Mouse (Mus musculus) hindlimb bud, embryonic 11.5 days (tissue): ENCODE measurements around the gene Fam229a.
"Not testable (repeated sequence)": the region's sequence is repeated elsewhere in the genome, so short reads cannot be mapped to it uniquely, and the experiment has no call there.

ENCODE experiments used
- DNase-seq: peaks from one replicate; pipeline ENCODE4 v3.0.0-alpha.2; 2012; ENCODE audit warnings: low read depth, low spot score; ENCODE audit errors: extremely low spot score

Gene Fam229a

DNA sequence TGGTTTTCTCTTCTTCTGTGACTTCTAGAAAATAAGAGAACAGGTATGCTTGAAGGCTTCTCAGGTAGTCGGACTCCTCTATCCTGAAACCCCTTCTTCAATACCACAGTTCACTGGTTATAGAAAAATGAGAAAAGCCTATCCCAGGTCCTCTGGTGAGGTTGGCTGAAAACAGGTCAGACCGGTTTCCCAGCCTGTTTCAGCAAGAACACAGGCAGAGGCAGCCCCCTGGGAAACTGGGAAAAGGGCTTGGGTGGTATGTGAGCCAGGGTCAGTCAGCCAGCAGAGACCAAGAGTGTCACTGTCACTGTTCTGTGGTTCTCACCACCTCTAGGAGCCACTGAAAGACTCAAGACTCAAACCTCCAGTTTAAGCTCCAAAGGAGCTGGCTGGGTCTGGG, 25.9 kb downstream of the Fam229a start:
- DNase-seq, result no peak

DNA sequence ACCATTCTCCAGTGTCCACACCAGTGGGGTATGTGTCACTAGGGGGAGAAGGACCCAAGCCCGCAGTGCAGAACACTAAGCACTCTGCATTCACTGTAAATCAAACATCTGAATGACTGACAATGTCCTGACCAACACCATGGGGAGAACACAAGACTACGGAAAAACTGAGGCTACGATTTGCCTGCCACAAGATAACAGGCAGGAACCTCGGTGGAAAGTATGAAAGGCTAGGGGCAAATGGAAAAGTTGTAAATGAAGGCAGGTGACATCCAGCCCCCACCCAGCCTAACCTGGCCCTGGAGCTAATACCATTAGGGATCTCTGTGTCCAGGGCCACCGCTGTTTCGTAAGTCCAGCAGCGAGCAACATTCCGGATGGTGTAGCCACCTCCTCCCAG, 27.5 kb downstream of the Fam229a start:
- no peak for DNase-seq

- DNase-seq, result no peak
These were observed 34.3 kb downstream of the Fam229a start for GRCm38 (mm10) chr4:129525338-129525737.

GRCm38 (mm10) chr4:129525889-129526288, 34.9 kb downstream of the Fam229a start:
- no peak for DNase-seq

DNA sequence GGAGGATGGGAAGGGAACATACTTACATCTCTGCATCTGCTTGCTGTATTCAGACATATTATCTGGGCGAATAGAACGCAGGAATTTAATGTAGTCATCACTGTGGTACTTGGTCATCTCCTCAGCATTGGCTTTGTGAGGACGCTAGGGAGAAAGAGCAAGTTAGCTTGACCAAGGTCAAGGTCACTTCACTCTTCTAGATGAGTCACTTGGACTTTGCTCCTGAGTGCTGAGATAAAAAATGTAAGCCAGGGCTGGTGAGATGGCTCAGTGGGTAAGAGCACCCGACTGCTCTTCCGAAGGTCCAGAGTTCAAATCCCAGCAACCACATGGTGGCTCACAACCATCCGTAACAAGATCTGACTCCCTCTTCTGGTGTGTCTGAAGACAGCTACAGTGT, 37.9 kb downstream of the Fam229a start:
- not testable (repeated sequence) for DNase-seq

GRCm38 (mm10) chr4:129540012-129540411, 49.0 kb downstream of the Fam229a start:
- no peak for DNase-seq
